Mouse (Mus musculus): ENCODE measurements around the gene Prex1.

The Prex1 gene

DNA sequence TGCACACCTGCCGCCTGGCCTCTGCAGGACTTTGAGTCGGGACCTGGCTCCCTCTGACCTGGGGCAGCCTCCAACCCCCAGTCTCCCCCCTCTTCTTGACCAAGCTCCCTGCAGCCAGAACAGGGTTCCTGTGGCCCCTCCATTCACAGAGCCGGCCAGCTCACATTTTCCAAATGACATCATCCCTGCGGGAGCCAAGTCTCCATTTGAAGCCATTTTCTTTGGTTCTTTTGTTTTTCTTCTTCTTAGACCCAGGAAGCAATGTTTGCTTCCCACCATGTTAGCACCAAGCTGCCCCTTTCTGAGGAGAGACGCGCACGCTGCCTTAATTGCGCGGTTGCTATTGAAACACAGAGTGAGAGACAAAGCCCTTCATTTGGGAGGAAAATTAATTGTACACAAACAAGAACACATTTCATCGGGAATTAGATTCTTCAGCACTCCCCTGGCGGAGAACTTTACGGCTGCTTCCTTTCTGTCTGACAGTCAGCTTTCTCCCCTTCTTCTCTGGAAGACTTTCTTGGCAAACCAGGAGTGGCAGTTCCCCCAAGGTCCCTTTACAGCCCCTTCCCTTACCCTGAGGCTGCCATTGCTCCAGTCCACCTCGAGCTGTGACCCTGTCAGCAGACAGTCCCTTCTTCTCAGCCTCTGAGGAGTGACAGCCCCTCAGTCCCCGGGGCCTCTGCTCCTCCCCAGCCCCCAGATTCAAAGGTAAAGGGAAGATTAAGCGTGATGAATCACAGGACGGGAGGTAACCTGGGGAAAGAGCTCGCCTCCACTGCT, 196.0 kb downstream of the Prex1 start:
- WGBS = 40% methylated on average over 14 of the region's 17 CpGs

DNA sequence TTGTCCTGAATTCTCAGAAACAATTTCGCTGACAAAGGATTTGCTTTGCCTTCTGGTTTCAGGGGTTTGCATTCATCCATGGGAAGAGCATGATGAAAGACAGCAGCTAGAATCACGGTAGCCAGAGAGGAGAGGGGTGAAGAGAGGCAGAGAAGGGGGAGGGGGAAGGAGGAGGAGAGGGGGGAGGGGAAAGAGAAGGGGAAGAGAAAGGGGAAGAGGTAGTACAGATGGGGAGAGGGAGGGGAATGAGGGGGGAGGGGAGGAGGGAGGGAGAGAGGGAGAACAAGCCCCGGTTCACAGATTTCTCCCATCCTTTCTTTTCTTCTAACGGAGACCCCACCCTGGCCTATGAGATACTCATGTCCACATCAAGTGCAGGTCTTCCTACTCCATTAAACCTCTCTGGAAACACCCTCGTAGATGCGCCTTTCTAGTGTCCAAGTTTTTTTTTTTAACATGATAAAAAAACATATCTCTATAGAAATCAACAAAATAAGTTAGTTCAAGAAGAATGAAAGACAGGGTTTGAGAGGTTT, 196.7 kb downstream of the Prex1 start:
- 70% methylated on average over 6 of the region's 6 CpGs for WGBS
